Mouse (Mus musculus) bone marrow, adult 2 months (tissue): Measurements from ENCODE around the gene Ehd2. TPM values are rescaled to one million over a fixed set of nuclear protein-coding genes. Genes with fewer than 3 reads are reported as not detected.

Experiments used
- H3K27ac ChIP-seq: fragments of 200-500 bp; 2 replicates; pipeline ENCODE4 v1.5.1; 2012; ENCODE audit warnings: low read depth, mild to moderate bottlenecking, control low read depth, inconsistent platforms, low read length; ENCODE audit not compliant: control insufficient read depth, poor library complexity, insufficient read depth
- H3K4me1 ChIP-seq: fragments of 200-500 bp; 2 replicates; pipeline ENCODE4 v1.6.1; 2011; ENCODE audit warnings: low read length; ENCODE audit not compliant: control insufficient read depth, insufficient read depth
- H3K4me3 ChIP-seq: fragments of 200-500 bp; replicated peaks from 2 replicates; pipeline ENCODE3; 2011; ENCODE audit warnings: mild to moderate bottlenecking, low read depth, low read length, control low read depth; ENCODE audit not compliant: control insufficient read depth
- CTCF ChIP-seq: fragments of 200-500 bp; IDR thresholded peaks from 2 replicates; pipeline ENCODE4 v1.5.1; 2011; ENCODE audit warnings: low read length, control low read depth; ENCODE audit not compliant: control insufficient read depth, insufficient read depth
- POLR2A ChIP-seq: fragments of 200-500 bp; IDR thresholded peaks from 2 replicates; pipeline ENCODE4 v1.6.1; 2011; ENCODE audit warnings: low read depth, mild to moderate bottlenecking, control low read depth, low read length, borderline replicate concordance; ENCODE audit not compliant: control insufficient read depth
- WGBS: fragments of 180-500 bp; shearing (Covaris S2); methylation state at CpG from one replicate; pipeline ENCODE4 v1.1.7; 2018; 5-methylcytosine and 5-hydroxymethylcytosine counted together
- polyA plus RNA-seq: library from polyadenylated mRNA; stranded (reverse); fragments of >200 nt; gene quantifications from 2 replicates; pipeline ENCODE4 v1.2.4, GENCODE M21; 2011; ENCODE audit warnings: low replicate concordance; ENCODE audit not compliant: missing spikeins, insufficient read depth, insufficient read length

Ehd2 gene
- polyA plus RNA-seq, 1 experiment: 7.8 TPM

GRCm38 (mm10) chr7:15947653-15948260, 19.6 kb downstream of the Ehd2 start:
- no peak overlapping the region for H3K4me3 ChIP-seq
- peaks cover 6% of the 10 kb centered on the region for H3K4me1 ChIP-seq
- 41% methylated on average over 4 of the region's 4 CpGs for WGBS
- TF ChIP-seq CTCF: no peak
- no peak for TF ChIP-seq POLR2A
- no peak overlapping the region for H3K27ac ChIP-seq

GRCm38 (mm10) chr7:15945721-15946536, 21.4 kb downstream of the Ehd2 start, which contains the start of gene Nop53:
Nop53 (minus strand) TSS chr7:15946074.
- WGBS: 2% methylated on average over 59 of the region's 59 CpGs
- H3K4me3 ChIP-seq: peak within 1 kb of the TSS; percentile 68
- peaks cover 5% of the 10 kb centered on the region for H3K4me1 ChIP-seq
- peak within 1 kb of the TSS; percentile 86 for H3K27ac ChIP-seq
- TF ChIP-seq POLR2A (peak; percentile 54; the same call in 1 of the 2 replicates), CTCF (no peak)

GRCm38 (mm10) chr7:15945211-15945610, 22.2 kb downstream of the Ehd2 start:
- H3K27ac ChIP-seq: no peak overlapping the region
- TF ChIP-seq CTCF (no peak), POLR2A (no peak)
- peaks cover 5% of the 10 kb centered on the region for H3K4me1 ChIP-seq
- WGBS: 8% methylated on average over 8 of the region's 8 CpGs
- H3K4me3 ChIP-seq: peak overlapping the region; percentile 68

GRCm38 (mm10) chr7:15944311-15944710, 23.1 kb downstream of the Ehd2 start:
- H3K27ac ChIP-seq: no peak overlapping the region
- 97% methylated on average over 1 of the region's 1 CpGs for WGBS
- TF ChIP-seq POLR2A (no peak), CTCF (no peak)
- H3K4me3 ChIP-seq: no peak overlapping the region
- H3K4me1 ChIP-seq: peaks cover 3% of the 10 kb centered on the region

- 92% methylated on average over 3 of the region's 3 CpGs for WGBS
- H3K27ac ChIP-seq: no peak overlapping the region
- H3K4me3 ChIP-seq: no peak overlapping the region
- TF ChIP-seq CTCF (no peak), POLR2A (no peak)
- no peaks in the 10 kb centered on the region for H3K4me1 ChIP-seq
These were observed 28.7 kb downstream of the Ehd2 start for GRCm38 (mm10) chr7:15938621-15939020.

GRCm38 (mm10) chr7:15937491-15937890, 29.9 kb downstream of the Ehd2 start:
- Histone ChIP-seq H3K4me1 (no peaks in the 10 kb centered on the region), H3K4me3 (no peak overlapping the region), H3K27ac (no peak overlapping the region)
- 83% methylated on average over 5 of the region's 5 CpGs for WGBS
- TF ChIP-seq POLR2A (no peak), CTCF (no peak)

GRCm38 (mm10) chr7:15933437-15934359, 33.7 kb downstream of the Ehd2 start:
- H3K4me3 ChIP-seq: no peak overlapping the region
- 26% methylated on average over 16 of the region's 16 CpGs for WGBS
- TF ChIP-seq POLR2A (no peak), CTCF (no peak)

More at GRCm38 (mm10) chr7:15933437-15934359, 33.7 kb downstream of the Ehd2 start:
- H3K27ac ChIP-seq: no peak overlapping the region
- H3K4me1 ChIP-seq: no peaks in the 10 kb centered on the region; the same call in 1 of the 2 replicates
